Mouse (Mus musculus) heart, postnatal 0 days (tissue): Measurements from ENCODE around the gene Ier2.

ENCODE experiments used
- CTCF ChIP-seq: IDR thresholded peaks from 2 replicates; pipeline ENCODE4 v1.5.1; 2016; ENCODE audit warnings: antibody characterized with exemption, control low read depth, low read depth
- EP300 ChIP-seq: IDR thresholded peaks from 2 replicates; pipeline ENCODE4 v1.6.1; 2016; ENCODE audit warnings: antibody characterized with exemption, low read depth

GRCm38 (mm10) chr8:84635397-84636050 is 27.1 kb downstream of the Ier2 start:
- TF ChIP-seq EP300 (no peak), CTCF (no peak)
